Mouse (Mus musculus) intestine, postnatal 0 days (tissue): Measurements from ENCODE around the gene Ggta1. TPM values are rescaled to one million over a fixed set of nuclear protein-coding genes. Genes with fewer than 3 reads are reported as not detected.

Experiments used
- ATAC-seq: fragments of 200-750 bp; cut with Nextera tagmentation; 2 replicates; pipeline ENCODE4 v1.8.0; 2017; ENCODE audit warnings: mild to moderate bottlenecking, moderate TSS enrichment, moderate library complexity
- H3K27ac ChIP-seq: fragments of 300-500 bp; sonication (generic); 2 replicates; pipeline ENCODE4 v1.5.1; 2014; ENCODE audit warnings: mild to moderate bottlenecking, low read depth, low read length, moderate library complexity
- H3K27me3 ChIP-seq: fragments of 300-500 bp; sonication (generic); replicated peaks from 2 replicates; pipeline ENCODE4 v1.6.1; 2014; ENCODE audit warnings: low read length, mixed read lengths; ENCODE audit not compliant: control insufficient read depth, insufficient read depth
- H3K36me3 ChIP-seq: fragments of 300-500 bp; sonication (generic); 2 replicates; pipeline ENCODE4 v1.6.1; 2014; ENCODE audit warnings: mild to moderate bottlenecking, moderate library complexity; ENCODE audit not compliant: control insufficient read depth, insufficient read depth
- H3K4me1 ChIP-seq: fragments of 300-500 bp; sonication (generic); replicated peaks from 2 replicates; pipeline ENCODE4 v1.6.1; 2014; ENCODE audit warnings: antibody characterized with exemption, low read length, mixed read lengths; ENCODE audit not compliant: control insufficient read depth, insufficient read depth
- H3K4me2 ChIP-seq: fragments of 300-500 bp; sonication (generic); replicated peaks from 2 replicates; pipeline ENCODE4 v1.6.1; 2014; ENCODE audit warnings: low read depth, mild to moderate bottlenecking, moderate library complexity
- H3K4me3 ChIP-seq: fragments of 300-500 bp; sonication (generic); 2 replicates; pipeline ENCODE4 v1.5.1; 2014; ENCODE audit warnings: low read depth, low read length
- H3K9ac ChIP-seq: fragments of 300-500 bp; sonication (generic); 2 replicates; pipeline ENCODE4 v1.6.1; 2014; ENCODE audit warnings: mild to moderate bottlenecking, low read depth, low read length
- H3K9me3 ChIP-seq: fragments of 300-500 bp; sonication (generic); 2 replicates; pipeline ENCODE4 v1.6.1; 2016; ENCODE audit warnings: mixed run types; ENCODE audit not compliant: control insufficient read depth
- CTCF ChIP-seq: sonication (generic); IDR thresholded peaks from 2 replicates; pipeline ENCODE4 v1.5.1; 2016; ENCODE audit warnings: low read depth, mild to moderate bottlenecking, control low read depth, antibody characterized with exemption, moderate library complexity
- WGBS: fragments of 180-500 bp; shearing (Covaris S2); extraction: QIAGEN DNeasy Blood & Tissue Kit; methylation state at CpG from one replicate; pipeline ENCODE4 v1.1.7; 2014; 5-methylcytosine and 5-hydroxymethylcytosine counted together
- polyA plus RNA-seq: library from polyadenylated mRNA; unstranded; fragments of >200 nt; fragmentation: Nextera tagmentation; extraction: Ambion mirVana; gene quantifications from 2 replicates; pipeline ENCODE4 v1.2.1, GENCODE M21; 2015

The Ggta1 gene
- polyA plus RNA-seq, 1 experiment from 2014 or later = 7.0 TPM

DNA sequence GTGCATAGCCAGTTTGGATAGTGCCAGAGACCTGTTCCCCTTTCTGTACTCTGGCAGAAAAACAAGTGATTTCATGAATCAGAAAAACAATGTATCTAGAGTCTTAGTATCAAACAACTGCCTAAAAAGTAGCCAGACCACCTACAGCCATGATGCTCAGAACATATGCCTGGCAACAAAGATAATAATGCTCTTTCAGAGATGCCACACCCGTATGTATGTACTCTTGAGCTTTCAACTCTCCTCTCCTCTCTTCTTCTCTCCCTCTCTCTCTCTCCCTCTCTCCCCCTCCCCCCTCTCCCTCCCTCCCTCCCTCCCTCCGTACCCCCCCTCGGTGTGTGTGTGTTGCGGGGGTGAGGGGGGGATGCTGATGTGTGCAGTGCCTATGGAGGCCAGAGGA is 43.8 kb downstream of the Ggta1 start:
- Histone ChIP-seq H3K9ac (no peak overlapping the region), H3K4me1 (no peaks in the 10 kb centered on the region), H3K4me2 (no peak overlapping the region), H3K36me3 (peaks cover 20% of the 10 kb centered on the region; the same call in 1 of the 2 replicates), H3K9me3 (no peaks in the 10 kb centered on the region), H3K4me3 (no peak overlapping the region), H3K27ac (no peak overlapping the region), H3K27me3 (no peaks in the 10 kb centered on the region)
- whole genome bisulfite sequencing = 97% methylated on average over 4 of the region's 4 CpGs
- no peak for ATAC-seq
- TF ChIP-seq CTCF = no peak

DNA sequence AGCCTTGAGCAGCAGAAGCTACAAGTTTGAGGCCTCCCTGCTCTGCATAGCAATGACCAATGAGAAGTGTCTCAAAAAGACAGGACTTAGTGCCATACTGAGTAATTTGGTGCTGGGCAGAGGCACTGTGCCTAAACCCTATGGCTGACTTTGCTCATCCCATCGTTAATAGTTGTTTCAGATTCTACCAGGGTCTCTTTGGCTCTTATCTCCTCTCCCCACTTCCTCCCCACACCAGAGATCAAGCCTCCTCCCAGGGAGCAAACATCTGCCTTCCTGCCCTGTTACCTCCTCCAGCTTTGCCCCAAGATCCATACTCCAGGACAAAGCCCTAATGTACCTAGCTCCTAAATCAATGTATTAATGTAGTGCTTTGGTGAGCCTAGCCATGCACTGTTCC is 45.8 kb downstream of the Ggta1 start:
- Histone ChIP-seq H3K9me3 (no peaks in the 10 kb centered on the region), H3K27me3 (no peaks in the 10 kb centered on the region), H3K4me3 (no peak overlapping the region), H3K27ac (no peak overlapping the region), H3K9ac (no peak overlapping the region), H3K4me2 (no peak overlapping the region), H3K36me3 (peaks cover 20% of the 10 kb centered on the region; the same call in 1 of the 2 replicates), H3K4me1 (no peaks in the 10 kb centered on the region)
- TF ChIP-seq CTCF = no peak
- no peak for ATAC-seq
- WGBS = 60% methylated on average over 1 of the region's 1 CpGs

DNA sequence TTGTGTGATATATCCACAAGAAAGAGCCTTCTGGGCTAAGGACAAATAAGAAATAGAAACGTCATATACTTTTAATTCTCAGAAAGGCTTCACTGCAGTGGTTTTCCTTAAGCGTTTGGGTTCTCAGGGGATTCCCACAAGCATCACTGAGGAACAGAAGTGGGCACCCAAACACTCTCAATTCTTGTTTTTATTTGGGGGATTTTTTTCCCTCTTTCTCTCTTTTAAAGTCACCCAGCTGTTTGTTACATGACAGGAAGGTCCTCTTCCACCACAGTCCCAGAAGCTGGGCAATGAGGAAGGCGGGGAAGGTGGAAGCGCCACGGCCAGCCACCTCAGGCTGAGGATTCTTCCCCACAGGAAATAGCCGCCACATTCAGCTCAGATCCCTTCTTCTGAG is 46.6 kb downstream of the Ggta1 start:
- Histone ChIP-seq H3K36me3 (peaks cover 17% of the 10 kb centered on the region; the same call in 1 of the 2 replicates), H3K4me1 (no peaks in the 10 kb centered on the region), H3K27me3 (no peaks in the 10 kb centered on the region), H3K4me2 (no peak overlapping the region), H3K9me3 (no peaks in the 10 kb centered on the region), H3K9ac (no peak overlapping the region), H3K4me3 (no peak overlapping the region), H3K27ac (no peak overlapping the region)
- no peak for TF ChIP-seq CTCF
- ATAC-seq = no peak
- 83% methylated on average over 6 of the region's 6 CpGs for WGBS

DNA sequence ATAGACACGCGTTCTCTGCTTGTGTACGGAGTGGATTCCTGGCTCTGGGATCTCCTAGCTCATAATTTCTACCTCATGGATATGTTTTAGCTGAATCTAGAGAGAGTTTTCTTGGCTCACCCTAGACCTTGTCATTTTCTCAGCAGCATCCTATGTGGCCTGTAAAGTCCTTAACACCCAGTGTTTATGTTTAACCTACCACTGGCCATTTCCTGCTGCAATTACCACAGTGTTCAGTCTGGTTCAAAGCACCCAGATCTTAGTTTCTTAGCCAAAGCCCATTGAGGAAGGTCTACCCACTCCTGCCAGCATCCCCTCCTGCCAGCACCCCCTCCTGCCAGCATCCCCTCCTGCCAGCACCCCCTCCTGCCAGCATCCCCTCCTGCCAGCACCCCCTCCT is 50.2 kb downstream of the Ggta1 start:
- Histone ChIP-seq H3K4me2 (no peak overlapping the region), H3K27me3 (no peaks in the 10 kb centered on the region), H3K27ac (no peak overlapping the region), H3K4me1 (no peaks in the 10 kb centered on the region), H3K9me3 (no peaks in the 10 kb centered on the region), H3K9ac (no peak overlapping the region), H3K4me3 (no peak overlapping the region), H3K36me3 (peaks cover 18% of the 10 kb centered on the region)
- no peak for ATAC-seq
- no peak for TF ChIP-seq CTCF
- WGBS = 78% methylated on average over 3 of the region's 3 CpGs

DNA sequence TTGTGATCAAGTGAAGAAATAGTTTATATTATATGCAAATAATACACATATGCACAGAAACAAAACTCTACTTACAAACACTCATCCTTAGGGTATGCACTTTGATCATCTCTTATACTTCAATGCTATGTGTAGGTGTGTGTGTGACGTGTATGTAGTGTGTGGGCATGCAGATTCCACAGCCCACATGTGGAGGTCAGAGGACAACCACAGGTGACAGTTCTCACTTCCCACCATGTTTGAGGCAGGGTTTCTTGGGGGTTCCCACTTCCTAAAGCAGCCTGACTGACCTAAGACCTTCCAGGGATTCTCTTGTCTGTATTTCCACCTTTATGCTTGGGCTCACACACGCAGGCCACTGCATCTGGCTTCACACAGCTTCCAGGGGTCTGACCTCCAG is 50.8 kb downstream of the Ggta1 start:
- whole genome bisulfite sequencing = 65% methylated on average over 2 of the region's 2 CpGs
- Histone ChIP-seq H3K9me3 (no peaks in the 10 kb centered on the region), H3K36me3 (peaks cover 18% of the 10 kb centered on the region), H3K9ac (no peak overlapping the region), H3K4me2 (no peak overlapping the region), H3K4me3 (no peak overlapping the region), H3K27me3 (no peaks in the 10 kb centered on the region), H3K4me1 (no peaks in the 10 kb centered on the region), H3K27ac (no peak overlapping the region)
- no peak for ATAC-seq
- TF ChIP-seq CTCF = no peak

DNA sequence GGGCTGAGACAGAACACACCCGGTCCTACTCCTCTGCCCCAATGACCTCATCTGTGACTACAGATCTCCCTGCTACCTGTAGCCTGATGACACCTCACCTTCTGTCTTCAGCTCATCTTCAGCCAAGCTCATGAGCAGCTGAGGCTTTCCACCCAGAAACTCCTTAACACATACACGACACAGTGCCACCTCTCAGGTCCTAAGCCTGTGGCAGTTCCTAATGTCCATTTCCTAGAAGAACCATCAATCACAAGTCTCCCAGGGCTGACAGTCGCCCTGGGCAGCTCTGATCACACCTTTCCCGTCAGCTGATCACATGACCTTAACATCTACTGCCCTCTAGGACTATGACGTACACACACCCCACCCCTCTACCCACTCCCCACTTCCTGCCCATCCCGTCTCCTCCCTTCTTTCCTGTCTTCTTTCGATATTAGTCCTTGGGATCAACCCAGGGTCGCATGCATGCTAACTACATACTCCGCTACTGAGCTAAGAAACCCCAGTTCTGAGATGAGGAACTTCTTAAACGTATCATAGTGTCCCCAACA is 51.3 kb downstream of the Ggta1 start:
- Histone ChIP-seq H3K4me3 (no peak overlapping the region), H3K36me3 (peaks cover 18% of the 10 kb centered on the region), H3K9ac (no peak overlapping the region), H3K27ac (no peak overlapping the region), H3K9me3 (no peaks in the 10 kb centered on the region), H3K4me1 (no peaks in the 10 kb centered on the region), H3K4me2 (no peak overlapping the region), H3K27me3 (no peaks in the 10 kb centered on the region)
- 67% methylated on average over 10 of the region's 10 CpGs for WGBS
- ATAC-seq = no peak
- TF ChIP-seq CTCF = no peak

DNA sequence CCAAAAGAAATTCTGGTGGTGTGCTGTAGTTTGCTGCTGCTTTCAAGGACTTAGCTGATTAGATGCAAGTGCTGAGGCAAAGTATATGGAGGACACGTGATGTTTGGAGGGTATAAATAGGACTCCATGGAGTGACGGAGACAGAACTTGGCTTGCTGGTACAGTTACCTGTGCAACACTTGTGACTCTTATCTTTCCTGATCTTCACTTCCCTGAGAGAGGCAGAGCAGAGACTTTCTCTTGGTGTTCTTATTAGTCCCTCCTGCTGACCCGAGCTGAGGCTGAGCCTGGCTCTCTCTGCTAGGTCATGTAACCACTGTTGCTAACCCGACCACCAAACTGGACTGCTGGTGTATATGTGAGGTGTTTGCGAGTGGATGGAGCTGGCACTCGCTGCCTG is 53.6 kb downstream of the Ggta1 start:
- TF ChIP-seq CTCF = no peak
- WGBS = 92% methylated on average over 6 of the region's 6 CpGs
- H3K27me3 ChIP-seq = no peaks in the 10 kb centered on the region

More for the DNA sequence above, 53.6 kb downstream of the Ggta1 start:
- Histone ChIP-seq H3K27ac (no peak overlapping the region), H3K36me3 (peaks cover 18% of the 10 kb centered on the region), H3K4me1 (no peaks in the 10 kb centered on the region), H3K9ac (no peak overlapping the region), H3K4me3 (no peak overlapping the region), H3K4me2 (no peak overlapping the region), H3K9me3 (no peaks in the 10 kb centered on the region)
- ATAC-seq = no peak
